Mouse (Mus musculus) heart, postnatal 0 days (tissue): ENCODE measurements around the gene Sephs2.

Experiments
- CTCF ChIP-seq: IDR thresholded peaks from 2 replicates; pipeline ENCODE4 v1.5.1; 2016; ENCODE audit warnings: antibody characterized with exemption, control low read depth, low read depth
- EP300 ChIP-seq: IDR thresholded peaks from 2 replicates; pipeline ENCODE4 v1.6.1; 2016; ENCODE audit warnings: antibody characterized with exemption, low read depth

- TF ChIP-seq CTCF, result no peak
- no peak for TF ChIP-seq EP300
These were observed 15.5 kb upstream of the Sephs2 start for GRCm38 (mm10) chr7:127289306-127289705.
